In the genomic region with DNA sequence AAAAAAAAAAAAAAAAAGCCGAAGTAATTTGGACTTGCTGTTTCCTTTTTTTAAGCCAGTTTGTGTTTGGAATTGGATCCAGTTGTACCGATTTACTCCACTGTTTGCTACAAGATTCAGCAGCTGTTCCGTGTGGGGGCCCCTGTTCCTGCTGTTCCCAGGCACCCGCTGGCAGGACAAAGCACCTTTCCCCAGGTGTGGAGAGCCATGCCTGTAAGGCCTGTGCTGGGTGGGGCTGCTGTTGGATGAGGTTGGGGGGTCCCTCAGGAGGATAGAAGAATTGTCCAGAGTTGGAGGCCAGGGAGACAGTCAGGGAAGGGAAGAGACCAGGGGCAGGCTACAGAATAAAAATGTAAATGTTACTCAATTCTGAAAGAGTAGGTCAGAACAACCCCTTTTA, we compare ENCODE assay signal across 8 mouse cellular contexts. TPM values are rescaled to one million over a fixed set of nuclear protein-coding genes. Genes with fewer than 3 reads are reported as not detected.
DNase-seq lines count a peak whose midpoint lies in the region; ATAC-seq and TF ChIP-seq lines count a peak whose summit lies in the region.

No protein-coding gene starts in this region.

- H3K9ac ChIP-seq in heart, adult 2 months (ENCODE audit: low read depth, low read length) = peak overlapping the region; percentile 19; the same call in 1 of the 2 replicates
- peak overlapping the region; percentile 99; the same call in 1 of the 2 replicates for H3K9ac ChIP-seq in hindbrain, postnatal 0 days (replicated peaks; ENCODE audit: low read length)
- peak overlapping the region; percentile 99 for H3K9ac ChIP-seq in midbrain, embryonic 14.5 days (replicated peaks; ENCODE audit: low read length)

- no peak overlapping the region; the same call in 1 of the 2 replicates for H3K4me3 ChIP-seq in heart, adult 2 months
- peak overlapping the region; percentile 43 for H3K4me3 ChIP-seq in brown adipose tissue, adult 24 weeks (ENCODE audit: insufficient read depth, low read depth, low read length)
- H3K4me3 ChIP-seq in hindbrain, postnatal 0 days (ENCODE audit: low read length) = peak overlapping the region; percentile 91
- H3K4me3 ChIP-seq in midbrain, embryonic 14.5 days (replicated peaks; ENCODE audit: low read depth, low read length) = peak overlapping the region; percentile 86

- no peaks in the 10 kb centered on the region for H3K9me3 ChIP-seq in hindbrain, postnatal 0 days (ENCODE audit: low read length)
- H3K9me3 ChIP-seq in midbrain, embryonic 14.5 days (ENCODE audit: control insufficient read depth, low read length) = no peaks in the 10 kb centered on the region

- ATAC-seq in hindbrain, postnatal 0 days = no peak
- no peak for ATAC-seq in midbrain, embryonic 14.5 days (ENCODE audit: low FRiP score, low TSS enrichment)
- no peak for ATAC-seq in erythroid progenitor cell, adult 5-6 weeks (replicated peaks; ENCODE audit: low FRiP score, poor library complexity, severe bottlenecking)

- peak in 1 of 2 experiments; percentile 11 for DNase-seq in heart, adult 2 months
- no peak for DNase-seq in heart, postnatal 36 days
- DNase-seq in hindbrain, postnatal 0 days (ENCODE audit: low spot score) = no peak
- DNase-seq in midbrain, embryonic 14.5 days = no peak
- DNase-seq in gastrocnemius, adult 18-20 months (ENCODE audit: low spot score) = no peak
- no peak for DNase-seq in left cerebral cortex, adult 8-10 months (ENCODE audit: low spot score in 2 of 2)

- H3K79me2 ChIP-seq in heart, adult 2 months (replicated peaks; ENCODE audit: control insufficient read depth, insufficient read depth, low read length) = peaks cover 4% of the 10 kb centered on the region

- H3K4me2 ChIP-seq in hindbrain, postnatal 0 days (ENCODE audit: low read depth, low read length) = peak overlapping the region; percentile 72
- peak overlapping the region; percentile 76 for H3K4me2 ChIP-seq in midbrain, embryonic 14.5 days (ENCODE audit: low read length)

- no peaks in the 10 kb centered on the region for H3K36me3 ChIP-seq in heart, adult 2 months (ENCODE audit: control insufficient read depth, insufficient read depth, low read length)
- H3K36me3 ChIP-seq in hindbrain, postnatal 0 days (ENCODE audit: insufficient read depth, low read length) = no peaks in the 10 kb centered on the region
- no peaks in the 10 kb centered on the region for H3K36me3 ChIP-seq in midbrain, embryonic 14.5 days (ENCODE audit: control insufficient read depth, insufficient read depth, low read length)

- H3K27ac ChIP-seq in heart, adult 2 months = peak overlapping the region; percentile 10; the same call in 1 of the 2 replicates
- H3K27ac ChIP-seq in brown adipose tissue, adult 24 weeks (replicated peaks; ENCODE audit: low read depth, low read length) = peak overlapping the region; percentile 85
- peak overlapping the region; percentile 99; the same call in 1 of the 2 replicates for H3K27ac ChIP-seq in hindbrain, postnatal 0 days
- H3K27ac ChIP-seq in midbrain, embryonic 14.5 days (replicated peaks; ENCODE audit: low read depth, low read length) = peak overlapping the region; percentile 99

- 50% methylated on average over 4 of the region's 4 CpGs for WGBS in heart, adult 2 months
- 43% methylated on average over 4 of the region's 4 CpGs for WGBS in hindbrain, postnatal 0 days
- WGBS in midbrain, embryonic 14.5 days = 46% methylated on average over 4 of the region's 4 CpGs

- TF ChIP-seq POLR2A in heart, adult 2 months (IDR thresholded peaks at IDR 0.05; ENCODE audit: insufficient read depth, low read depth, low read length) = no peak

- H3K4me1 ChIP-seq in heart, adult 2 months (ENCODE audit: control insufficient read depth, insufficient read depth, low read length) = peaks cover 5% of the 10 kb centered on the region
- H3K4me1 ChIP-seq in brown adipose tissue, adult 24 weeks (ENCODE audit: control insufficient read depth, insufficient read depth, insufficient read length, low read length) = 0 out of 2 replicates have a peak, but pooled peaks cover 3% of the 10 kb centered on the region
- H3K4me1 ChIP-seq in hindbrain, postnatal 0 days (ENCODE audit: insufficient read depth, low read length) = peaks cover 15% of the 10 kb centered on the region
- peaks cover 36% of the 10 kb centered on the region for H3K4me1 ChIP-seq in midbrain, embryonic 14.5 days (ENCODE audit: control insufficient read depth, insufficient read depth, low read length)

- intact Hi-C loops in heart, adult 2 months (cut with DNase I) = loop anchor here (2.0 to 5.0 kb wide), 2 partner anchors 134 to 303 kb away; a partner anchor contains a TSS
- intact Hi-C loops in heart, postnatal 36 days (cut with DNase I) = loop anchor here (2.0 kb wide), 1 partner anchor 134 kb away; no protein-coding TSS in a partner anchor

- no peak for TF ChIP-seq CTCF in heart, adult 2 months (IDR thresholded peaks at IDR 0.05)
- no peak for TF ChIP-seq CTCF in hindbrain, postnatal 0 days (IDR thresholded peaks at IDR 0.05; ENCODE audit: low read depth)

- H3K27me3 ChIP-seq in heart, adult 2 months (ENCODE audit: control insufficient read depth, insufficient read depth, low read length) = no peaks in the 10 kb centered on the region
- no peaks in the 10 kb centered on the region for H3K27me3 ChIP-seq in hindbrain, postnatal 0 days (ENCODE audit: insufficient read depth, low read length)
- no peaks in the 10 kb centered on the region for H3K27me3 ChIP-seq in midbrain, embryonic 14.5 days (ENCODE audit: control insufficient read depth, insufficient read depth, low read length)

- no peak for TF ChIP-seq EP300 in heart, adult 2 months (IDR thresholded peaks at IDR 0.05; ENCODE audit: insufficient read depth, low read depth, low read length)

RNA-seq across cellular contexts. Expression of a gene that starts 1.1 kb away (rescaled TPM):
- total RNA-seq in heart, adult 2 months (2021) = 10 to 100 TPM; 29.0 to 29.3 TPM
- polyA plus RNA-seq in heart, adult 2 months (2012; rRNA removed) = 11.6 and 13.9 TPM in 2 replicates
- total RNA-seq in heart, postnatal 36 days (2021) = 10 to 100 TPM; 31.2 to 31.9 TPM
- polyA plus RNA-seq in brown adipose tissue, adult 24 weeks (2012; ENCODE audit: insufficient read depth, insufficient read length, missing spikeins) = 8.2 and 9.1 TPM in 2 replicates
- 83.5 and 88.4 TPM in 2 replicates for total RNA-seq in hindbrain, postnatal 0 days (2014; rRNA removed)
- 15.8 and 16.0 TPM in 2 replicates for polyA plus RNA-seq in hindbrain, postnatal 0 days (2015; fragmentation: Nextera tagmentation; extraction: Ambion mirVana)
- polyA plus RNA-seq in midbrain, embryonic 14.5 days (2014; fragmentation: Nextera tagmentation; extraction: Ambion mirVana) = 34.5 and 41.5 TPM in 2 replicates
- 10 to 100 TPM; 20.0 to 21.1 TPM for total RNA-seq in gastrocnemius, adult 18-20 months (2021)
- total RNA-seq in left cerebral cortex, adult 8-10 months (2022) = 100 to 1,000 TPM; 117 to 149 (median 125) TPM
- 15.9 and 16.2 TPM in 2 replicates for total RNA-seq in erythroid progenitor cell, adult 5-6 weeks (2015; ENCODE audit: low replicate concordance)
- total RNA-seq in erythroid progenitor cell, adult 5-6 weeks (2017; ENCODE audit: low replicate concordance) = 13.7 and 17.8 TPM in 2 replicates

Comparison
In these comparisons a context has a peak if more than half of its experiments do, and no peak if none do; other contexts are left out.
1. H3K27ac ChIP-seq: peak in every context shown above with its lines; median percentile 99 in hindbrain, postnatal 0 days; 99 in midbrain, embryonic 14.5 days; 85 in brown adipose tissue, adult 24 weeks; 10 in heart, adult 2 months.
2. H3K9ac ChIP-seq: peak in every context shown above with its lines; median percentile 99 in hindbrain, postnatal 0 days; 99 in midbrain, embryonic 14.5 days; 19 in heart, adult 2 months.